Mouse (Mus musculus) CD4-positive, CD25-positive, alpha-beta regulatory T cell, adult 2 months (primary cell): ENCODE data around the gene Hoxd3.
A peak's percentile ranks its signal among the peaks of the same experiment; 100 is the strongest.

Experiments used
- DNase-seq: peaks from one replicate; pipeline ENCODE4 v3.0.0-alpha.2; 2012; ENCODE audit warnings: low read depth, low spot score

The Hoxd3 gene

DNA sequence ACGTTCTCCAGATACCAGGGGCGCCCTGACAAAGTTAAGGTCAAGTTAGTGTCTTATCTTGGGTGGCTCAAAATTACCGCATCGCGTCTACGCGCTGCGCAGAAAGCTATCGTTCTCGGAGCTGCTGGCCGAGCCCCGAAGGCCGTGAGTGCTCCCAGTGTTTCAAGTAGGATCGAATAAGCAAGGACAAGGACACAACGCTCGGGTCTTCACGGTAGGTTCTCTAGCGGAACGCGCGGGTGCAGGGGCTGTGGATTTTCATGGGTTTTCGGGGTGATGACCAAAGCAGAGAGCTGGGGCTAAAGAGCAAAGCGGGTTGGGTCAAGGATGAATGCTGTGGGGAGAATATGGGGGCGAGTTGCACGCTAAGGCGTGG lies 32.1 kb upstream of the Hoxd3 start:
- no peak for DNase-seq

GRCm38 (mm10) chr2:74679980-74680379 lies 31.7 kb upstream of the Hoxd3 start:
- DNase-seq: no peak

- DNase-seq: no peak
Observed at GRCm38 (mm10) chr2:74680561-74681398, 30.9 kb upstream of the Hoxd3 start.

DNA sequence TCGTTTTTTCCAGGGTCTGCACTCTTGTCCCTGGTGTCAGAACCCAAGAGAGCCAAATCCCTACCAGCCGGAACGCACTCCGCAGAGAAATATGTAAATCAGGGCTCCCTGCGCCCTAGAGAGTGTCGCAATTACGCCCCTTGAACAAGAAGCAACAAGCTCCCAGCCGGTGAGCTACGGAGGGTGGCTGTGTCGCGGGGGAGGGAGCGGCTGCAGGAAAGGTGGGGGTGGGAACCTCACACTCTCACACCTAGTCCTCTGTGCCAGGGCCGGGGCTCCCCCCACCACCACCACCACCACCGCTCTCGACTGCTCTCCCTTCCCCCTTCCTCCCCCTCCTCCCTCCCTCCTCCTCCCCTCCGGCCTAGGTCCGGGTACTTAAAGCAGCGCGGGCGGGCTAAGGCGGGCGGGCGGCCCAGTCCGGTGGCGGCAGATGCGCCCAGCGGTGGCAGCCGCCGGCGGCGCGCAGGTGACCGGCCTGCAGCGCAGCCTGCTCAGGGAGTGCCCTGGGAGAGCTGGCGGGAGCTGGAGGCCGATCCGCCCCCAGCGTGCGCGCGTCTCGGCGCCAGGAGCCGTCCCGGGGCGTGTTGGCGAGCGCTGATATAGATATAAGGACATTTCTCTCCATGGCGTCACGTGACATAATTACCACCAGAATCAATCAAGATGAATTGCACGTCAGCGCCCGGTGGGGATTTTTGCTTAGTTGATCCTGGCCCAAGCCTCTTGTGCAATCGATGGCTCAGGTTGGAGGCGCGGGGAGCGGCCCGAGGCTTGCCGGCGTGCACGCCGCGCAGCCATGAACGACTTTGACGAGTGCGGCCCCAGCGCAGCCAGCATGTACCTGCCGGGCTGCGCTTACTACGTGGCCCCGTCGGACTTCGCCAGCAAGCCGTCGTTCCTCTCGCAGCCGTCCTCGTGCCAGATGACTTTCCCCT lies 29.9 kb upstream of the Hoxd3 start:
- no peak for DNase-seq

- DNase-seq: no peak
Observed at GRCm38 (mm10) chr2:74682796-74683195, 28.9 kb upstream of the Hoxd3 start.

GRCm38 (mm10) chr2:74683471-74683951 lies 28.2 kb upstream of the Hoxd3 start:
- DNase-seq: no peak

GRCm38 (mm10) chr2:74684106-74684505 lies 27.6 kb upstream of the Hoxd3 start:
- DNase-seq: no peak

GRCm38 (mm10) chr2:74685059-74685603 lies 26.6 kb upstream of the Hoxd3 start:
- DNase-seq: no peak

DNA sequence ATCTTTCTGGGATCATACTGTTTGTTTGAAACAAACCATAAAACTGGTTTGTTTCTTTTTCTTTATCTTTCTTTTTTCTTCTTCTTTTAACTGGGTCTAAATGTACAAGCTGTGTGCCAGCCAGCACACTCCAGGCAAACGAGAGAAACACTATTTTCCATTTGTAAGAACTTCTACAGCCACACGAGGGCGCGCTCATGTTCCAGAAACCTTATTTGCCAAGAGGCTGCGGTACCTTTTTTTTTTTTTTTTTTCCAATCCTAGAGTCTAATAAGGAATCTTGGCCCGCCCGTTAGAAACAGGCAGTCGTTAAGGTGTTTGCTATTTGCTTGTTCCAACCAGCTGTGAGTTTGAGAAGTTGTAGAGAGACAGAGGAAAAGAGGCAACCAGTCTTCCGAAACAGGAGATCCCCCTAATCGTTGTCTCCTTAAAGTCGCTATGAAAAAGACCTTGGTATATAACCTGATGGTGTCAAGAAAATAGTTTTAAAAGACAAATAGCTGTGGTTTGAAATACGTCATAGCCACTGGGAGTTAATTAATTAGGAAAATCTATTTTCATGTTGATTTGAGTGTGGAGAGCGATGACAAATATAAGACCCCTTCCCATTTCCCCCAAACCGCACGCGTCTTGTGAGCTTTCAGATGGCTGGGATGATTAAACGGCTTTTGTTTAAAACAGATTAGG lies 25.3 kb upstream of the Hoxd3 start:
- DNase-seq: peak; percentile 65

- no peak for DNase-seq
Observed at GRCm38 (mm10) chr2:74686988-74687697, 24.6 kb upstream of the Hoxd3 start.

DNA sequence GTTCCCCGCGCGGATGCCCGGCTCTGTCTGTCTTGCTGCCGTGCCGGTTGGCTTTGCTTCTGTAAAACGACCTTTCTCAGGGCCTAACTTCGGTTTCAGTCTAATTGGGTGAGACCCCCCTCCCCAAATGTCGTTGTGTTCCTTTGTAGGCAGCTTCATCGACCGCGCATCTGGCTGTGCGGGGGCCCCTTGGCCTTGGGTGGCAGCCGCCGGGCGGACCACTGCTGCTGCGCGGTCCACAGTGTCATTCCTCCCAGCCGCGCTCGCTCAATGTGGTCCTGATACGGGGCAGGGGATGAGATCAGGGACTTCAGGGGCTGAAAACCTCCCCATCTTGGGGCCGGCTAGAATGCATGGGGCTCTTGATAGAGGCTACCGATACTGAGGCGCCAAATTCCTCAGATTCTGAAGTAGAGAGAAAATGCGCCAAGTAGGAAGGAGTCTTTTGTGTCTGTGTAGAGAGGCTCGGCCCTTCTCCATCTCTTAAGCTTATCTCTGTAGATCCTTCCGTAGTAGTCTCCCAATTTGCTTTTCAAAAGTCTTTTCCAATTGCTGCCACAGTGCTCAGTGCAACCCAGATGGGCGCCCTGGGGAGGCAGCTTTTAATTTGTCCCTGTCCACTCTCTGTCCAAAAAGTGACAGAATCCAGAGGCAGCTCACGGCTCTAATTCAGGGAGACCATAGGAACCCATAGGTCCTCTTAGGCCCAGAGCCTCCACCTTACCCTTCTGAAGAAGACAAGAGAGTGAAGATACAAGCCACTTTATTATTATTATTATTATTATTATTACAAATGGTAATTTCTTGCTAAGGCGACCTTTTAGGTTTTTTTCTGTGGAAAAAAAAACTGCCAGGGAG lies 23.8 kb upstream of the Hoxd3 start:
- DNase-seq: no peak

DNA sequence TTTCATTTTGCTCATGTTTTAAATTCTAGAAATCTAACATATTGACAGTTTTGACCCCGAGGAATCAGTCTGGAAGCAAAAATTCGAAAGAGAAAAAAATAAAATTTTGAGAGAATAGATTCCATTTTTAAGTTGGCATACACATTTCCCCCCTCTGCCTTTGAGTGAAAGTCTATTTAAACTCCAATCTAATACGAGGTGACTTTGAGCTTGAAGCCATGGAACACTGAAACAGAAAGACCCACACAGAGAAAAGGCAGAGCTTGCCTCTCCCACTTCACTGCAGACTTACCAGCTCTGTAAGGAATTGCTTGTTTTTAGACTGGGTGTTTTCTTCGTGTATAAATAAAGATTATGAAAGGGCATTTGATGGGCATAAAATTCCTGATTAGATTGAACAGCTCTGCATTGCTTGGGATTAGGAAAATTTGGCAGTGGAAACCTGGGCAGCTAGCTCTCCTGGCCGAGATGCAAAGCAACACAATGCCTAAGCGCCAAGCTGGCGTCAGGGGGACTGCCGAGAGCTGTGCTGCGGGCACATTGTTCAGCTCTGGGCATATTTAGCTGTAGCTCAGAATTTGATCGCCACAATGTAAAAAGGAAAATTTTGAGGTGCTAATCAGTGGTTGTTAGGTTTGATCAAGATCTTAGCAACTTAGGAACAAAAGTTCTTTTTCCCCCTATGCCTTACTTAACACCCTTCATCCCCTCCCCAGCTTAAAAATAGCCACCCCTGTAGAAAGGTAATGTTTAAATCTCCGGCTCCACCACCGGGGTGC lies 22.7 kb upstream of the Hoxd3 start:
- no peak for DNase-seq

DNA sequence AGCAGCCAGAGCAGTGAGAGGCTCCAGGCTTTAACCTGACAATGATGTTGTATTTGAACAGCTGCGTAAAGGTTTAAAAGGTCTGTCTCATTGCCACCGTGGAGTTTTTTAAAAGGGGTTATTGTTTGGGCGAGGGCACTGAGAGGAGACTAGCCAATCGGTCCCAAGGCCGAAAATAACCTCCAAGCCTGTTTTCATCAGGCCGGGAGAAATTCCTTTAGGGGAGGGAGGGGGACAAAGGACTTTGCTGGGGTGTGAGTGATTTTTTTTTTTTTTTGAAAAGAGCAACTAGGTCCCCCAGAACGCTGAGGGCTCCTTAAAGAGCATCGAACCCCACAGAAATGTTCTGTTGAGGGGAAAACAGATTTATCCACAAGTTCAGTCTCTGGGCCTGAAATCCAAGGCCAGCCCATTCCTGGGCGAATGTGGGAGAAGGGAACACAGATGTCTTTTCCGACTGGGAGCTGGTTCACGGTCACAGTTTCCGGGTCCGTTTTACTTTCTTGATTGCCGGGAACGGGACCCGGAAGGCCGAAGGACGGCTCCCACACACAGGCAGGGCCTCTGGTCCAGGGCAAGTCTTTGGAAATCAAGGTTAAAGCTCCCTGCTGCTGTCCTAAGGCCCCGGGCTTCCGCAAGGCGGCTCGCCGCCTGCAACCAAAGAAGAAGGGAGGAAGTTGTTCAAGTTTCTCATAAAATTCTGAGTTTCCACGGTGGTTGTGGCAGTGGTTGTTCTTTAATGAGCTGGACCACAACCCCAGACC lies 22.0 kb upstream of the Hoxd3 start:
- no peak for DNase-seq

DNA sequence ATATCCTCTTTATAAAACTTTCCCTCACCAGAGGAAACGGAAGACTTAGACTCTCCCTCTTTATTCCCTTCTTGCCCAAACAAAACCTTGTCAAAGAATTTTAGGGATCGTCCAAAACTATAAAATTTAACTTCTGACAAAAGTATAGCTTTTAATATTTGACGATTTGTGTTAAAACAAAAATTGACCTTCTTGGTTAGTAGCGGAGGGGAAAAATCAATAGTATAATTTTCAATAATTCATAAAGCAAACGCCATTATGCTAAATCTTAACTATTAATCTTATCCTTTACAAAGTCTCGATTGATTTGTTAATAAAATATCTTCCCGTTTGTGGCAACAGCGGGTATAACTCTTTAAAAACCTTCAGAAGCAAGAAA lies 21.4 kb upstream of the Hoxd3 start:
- no peak for DNase-seq

DNA sequence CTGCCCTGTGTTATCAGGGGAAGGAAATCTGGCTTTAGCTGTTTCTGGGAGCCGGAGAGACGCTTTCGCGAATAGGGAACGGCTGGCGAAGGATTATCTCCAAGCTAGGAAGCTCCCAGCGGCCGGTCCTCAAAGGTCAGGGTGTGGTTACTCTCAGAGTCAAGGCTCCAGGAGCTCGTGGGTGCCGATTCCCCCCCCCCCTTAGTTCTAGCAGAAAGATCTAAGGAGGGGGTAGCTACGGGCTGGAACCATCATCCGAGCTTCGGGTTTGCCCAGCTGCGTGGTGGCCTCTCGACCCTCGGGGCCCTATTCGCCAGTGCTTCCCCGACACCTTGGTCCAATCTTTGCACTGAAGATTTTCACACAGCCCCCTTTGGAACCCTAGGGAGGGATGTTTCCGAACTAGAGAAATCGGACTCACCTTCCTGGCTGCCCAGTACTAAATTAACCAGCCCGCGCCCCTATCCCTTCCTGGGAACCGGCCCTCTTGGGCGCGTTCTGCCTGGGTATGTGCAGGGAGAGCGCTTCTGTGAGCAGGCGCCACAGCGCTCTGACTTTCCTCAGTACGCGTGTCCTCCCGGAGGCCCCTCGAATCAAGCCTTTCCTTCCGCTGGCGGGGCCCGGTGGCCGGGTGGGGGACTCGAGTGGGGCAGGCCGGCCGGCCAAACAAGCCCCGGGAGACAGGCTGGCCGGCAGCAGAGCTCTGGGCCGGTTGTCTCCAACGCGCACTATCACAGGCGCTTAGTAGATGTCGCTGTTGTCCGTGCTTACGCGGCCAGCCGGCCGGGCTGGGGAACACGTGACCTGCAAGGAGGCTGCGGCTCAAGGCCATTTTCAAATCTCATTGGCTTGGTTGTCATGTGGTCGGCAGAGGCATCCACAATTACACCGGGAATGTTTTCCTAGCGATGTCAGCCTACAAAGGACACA lies 20.4 kb upstream of the Hoxd3 start, which contains the start of gene Hoxd10:
Gene Hoxd10 (plus strand): TSS at position 903 of the 930 bp plus-strand sequence.
- DNase-seq: no peak

DNA sequence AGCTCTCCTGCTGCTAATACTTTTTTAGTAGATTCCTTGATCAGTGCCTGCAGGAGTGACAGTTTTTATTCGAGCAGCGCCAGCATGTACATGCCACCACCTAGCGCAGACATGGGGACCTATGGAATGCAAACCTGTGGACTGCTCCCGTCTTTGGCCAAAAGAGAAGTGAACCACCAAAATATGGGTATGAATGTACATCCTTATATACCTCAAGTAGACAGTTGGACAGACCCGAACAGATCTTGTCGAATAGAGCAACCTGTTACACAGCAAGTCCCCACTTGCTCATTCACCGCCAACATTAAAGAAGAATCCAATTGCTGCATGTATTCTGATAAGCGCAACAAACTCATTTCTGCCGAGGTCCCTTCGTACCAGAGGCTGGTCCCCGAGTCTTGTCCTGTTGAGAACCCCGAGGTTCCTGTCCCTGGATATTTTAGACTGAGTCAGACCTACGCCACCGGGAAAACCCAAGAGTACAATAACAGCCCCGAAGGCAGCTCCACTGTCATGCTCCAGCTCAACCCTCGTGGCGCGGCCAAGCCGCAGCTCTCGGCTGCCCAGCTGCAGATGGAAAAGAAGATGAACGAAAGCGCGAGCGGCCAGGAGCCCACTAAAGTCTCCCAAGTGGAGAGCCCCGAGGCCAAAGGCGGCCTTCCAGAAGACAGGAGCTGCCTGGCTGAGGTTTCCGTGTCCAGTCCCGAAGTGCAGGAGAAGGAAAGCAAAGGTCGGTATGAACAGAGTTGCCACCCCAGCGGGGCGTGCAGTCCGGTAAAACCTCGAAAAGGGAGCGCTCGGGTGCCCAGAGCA lies 19.5 kb upstream of the Hoxd3 start:
- no peak for DNase-seq
